Comparison of ENCODE assay signal across 20 mouse cellular contexts in the genomic region with DNA sequence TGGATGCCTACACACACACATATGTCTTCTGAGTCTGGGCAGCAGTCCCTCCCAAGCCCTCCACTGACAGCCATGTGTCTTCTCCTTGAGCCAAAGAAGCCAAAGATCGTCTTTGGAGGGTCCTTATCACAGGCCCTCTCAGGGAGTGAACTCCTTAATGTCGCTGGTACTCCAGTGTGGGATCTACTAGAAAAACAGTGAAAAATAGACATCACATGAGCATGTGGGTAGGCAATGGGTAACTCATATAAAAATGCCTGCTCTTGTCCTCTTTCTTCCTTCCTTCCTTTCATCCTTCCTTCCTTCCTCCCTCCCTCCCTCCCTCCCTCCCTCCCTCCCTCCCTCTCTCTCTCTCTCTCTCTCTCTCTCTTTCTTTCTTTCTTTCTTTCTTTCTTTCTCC. TPM values are rescaled to one million over a fixed set of nuclear protein-coding genes. Genes with fewer than 3 reads are reported as not detected.
DNase-seq lines count a peak whose midpoint lies in the region; ATAC-seq and TF ChIP-seq lines count a peak whose summit lies in the region.
"Not testable (repeated sequence)": the region's sequence is repeated elsewhere in the genome, so short reads cannot be mapped to it uniquely, and the experiment has no call there.
"Had no signal": no experiment of that assay in that cellular context is flagged by ENCODE, and none has a peak within 500 bp of the region (broad histone marks: within the 10 kb centered on the region; RNA-seq: fewer than 3 reads in every experiment).

No protein-coding gene starts in this region.

- peak overlapping the region; percentile 74 for H3K27ac ChIP-seq in liver, embryonic 11.5 days (ENCODE audit: low read depth, low read length)
- peak overlapping the region; percentile 97 for H3K27ac ChIP-seq in liver, embryonic 14.5 days
- H3K27ac ChIP-seq in liver, postnatal 0 days (ENCODE audit: low read depth) = peak overlapping the region; percentile 66

- H3K9me3 ChIP-seq in G1E (replicated peaks); liver, embryonic 11.5 days (ENCODE audit: control insufficient read depth, low read length); liver, embryonic 14.5 days (ENCODE audit: control insufficient read depth, low read length); liver, postnatal 0 days (ENCODE audit: low read length): not testable (repeated sequence)

- H3K27me3 ChIP-seq in G1E (ENCODE audit: insufficient read depth, low read length) = peaks cover 13% of the 10 kb centered on the region; the same call in 1 of the 2 replicates
- not testable (repeated sequence) for H3K27me3 ChIP-seq in liver, embryonic 11.5 days (replicated peaks; ENCODE audit: control insufficient read depth, insufficient read depth, low read length); liver, embryonic 14.5 days (ENCODE audit: control insufficient read depth, insufficient read depth, low read length); liver, postnatal 0 days (ENCODE audit: insufficient read depth, low read length)

- TF ChIP-seq CTCF in G1E (IDR thresholded peaks at IDR 0.05; ENCODE audit: low read depth, low read length); liver, embryonic 14.5 days (IDR thresholded peaks at IDR 0.05; ENCODE audit: low read depth); liver, postnatal 0 days (IDR thresholded peaks at IDR 0.05; ENCODE audit: low read depth): not testable (repeated sequence)

- DNase-seq in G1E (ENCODE audit: low spot score); liver, embryonic 11.5 days (ENCODE audit: low spot score); liver, postnatal 0 days: not testable (repeated sequence)
- DNase-seq in c-Kit-positive CD71-positive TER-119-positive erythroid progenitor cells, embryonic 14.5 days (ENCODE audit: low spot score) = peak; percentile 71
- DNase-seq in liver, embryonic 14.5 days (ENCODE audit: low read depth in 3 of 3, low spot score in 3 of 3) = peak in 2 of 3 experiments; percentile 54 to 57

- TF ChIP-seq EP300 in liver, embryonic 14.5 days (IDR thresholded peaks at IDR 0.05; ENCODE audit: low read depth); liver, postnatal 0 days (IDR thresholded peaks at IDR 0.05; ENCODE audit: low read depth): not testable (repeated sequence)

- 19% methylated on average over 2 of the region's 2 CpGs for WGBS in liver, embryonic 11.5 days
- WGBS in liver, embryonic 14.5 days (ENCODE audit: insufficient replicate concordance) = 6% methylated on average over 2 of the region's 2 CpGs
- 40% methylated on average over 2 of the region's 2 CpGs for WGBS in liver, postnatal 0 days (ENCODE audit: insufficient replicate concordance)

- H3K9ac ChIP-seq in liver, embryonic 11.5 days (ENCODE audit: low read depth, low read length) = peak overlapping the region; percentile 55
- H3K9ac ChIP-seq in liver, embryonic 14.5 days (replicated peaks) = peak overlapping the region; percentile 91
- H3K9ac ChIP-seq in liver, postnatal 0 days (replicated peaks) = peak overlapping the region; percentile 60; the same call in 1 of the 2 replicates

- peak overlapping the region; percentile 53; the same call in 1 of the 2 replicates for H3K4me3 ChIP-seq in G1E (ENCODE audit: low read depth, low read length)
- peak overlapping the region; percentile 45 for H3K4me3 ChIP-seq in liver, embryonic 11.5 days (ENCODE audit: low read depth, low read length)
- H3K4me3 ChIP-seq in liver, embryonic 14.5 days (ENCODE audit: insufficient read depth in 1 of 2, low read depth in 2 of 2, low read length in 2 of 2) = peak overlapping the region; percentile 62 to 69
- H3K4me3 ChIP-seq in liver, postnatal 0 days (ENCODE audit: low read depth, low read length) = peak overlapping the region; percentile 43

- peak overlapping the region; percentile 49 for H3K4me2 ChIP-seq in liver, embryonic 11.5 days
- H3K4me2 ChIP-seq in liver, embryonic 14.5 days (ENCODE audit: low read depth) = peak overlapping the region; percentile 56
- peak overlapping the region; percentile 44; the same call in 1 of the 2 replicates for H3K4me2 ChIP-seq in liver, postnatal 0 days (ENCODE audit: low read depth, low read length)

- ATAC-seq in G1E (ENCODE audit: extremely low read depth, insufficient number of reproducible peaks, low FRiP score, poor library complexity, severe bottlenecking); liver, embryonic 11.5 days (replicated peaks; ENCODE audit: low FRiP score); liver, postnatal 0 days: not testable (repeated sequence)
- ATAC-seq in erythroid progenitor cell, adult 5-6 weeks (replicated peaks; ENCODE audit: low FRiP score, poor library complexity, severe bottlenecking) = peak; percentile 13
- peak; percentile 2; the same call in 1 of the 2 replicates for ATAC-seq in liver, embryonic 14.5 days (ENCODE audit: insufficient read depth)

- H3K36me3 ChIP-seq in G1E (replicated peaks); liver, embryonic 11.5 days (ENCODE audit: control insufficient read depth, insufficient read depth, low read length); liver, postnatal 0 days (replicated peaks; ENCODE audit: insufficient read depth, low read length): not testable (repeated sequence)
- peaks cover 19% of the 10 kb centered on the region for H3K36me3 ChIP-seq in liver, embryonic 14.5 days (replicated peaks; ENCODE audit: control insufficient read depth, insufficient read depth, low read depth)

- H3K4me1 ChIP-seq in G1E (ENCODE audit: insufficient read depth, low read depth, low read length) = peaks cover 44% of the 10 kb centered on the region
- H3K4me1 ChIP-seq in liver, embryonic 11.5 days (replicated peaks; ENCODE audit: control insufficient read depth, insufficient read depth, low read length) = not testable (repeated sequence)
- H3K4me1 ChIP-seq in liver, embryonic 14.5 days (replicated peaks; ENCODE audit: control insufficient read depth in 2 of 2, insufficient read depth in 2 of 2, low read length in 1 of 2) = peaks cover 23 to 37% of the 10 kb centered on the region in 2 experiments
- peaks cover 10% of the 10 kb centered on the region for H3K4me1 ChIP-seq in liver, postnatal 0 days (ENCODE audit: insufficient read depth)

RNA-seq across cellular contexts. Expression of a gene that starts 1.1 kb away (rescaled TPM):
- 268 and 4,240 TPM in 2 replicates for total RNA-seq in G1E (2014; fragmentation: Nextera tagmentation)
- 683 and 890 TPM in 2 replicates for total RNA-seq in G1E (2017)
- 1,087 and 1,500 TPM in 2 replicates for polyA plus RNA-seq in G1E (2012)
- 80,494 and 89,325 TPM in 2 replicates for total RNA-seq in erythroid progenitor cell, adult 5-6 weeks (2015; ENCODE audit: low replicate concordance)
- total RNA-seq in erythroid progenitor cell, adult 5-6 weeks (2017; ENCODE audit: low replicate concordance) = 96,767 and 123,026 TPM in 2 replicates
- 25,282 and 25,421 TPM in 2 replicates for polyA plus RNA-seq in liver, embryonic 11.5 days (2014; fragmentation: Nextera tagmentation; extraction: Ambion mirVana)
- 214,511 and 362,158 TPM in 2 replicates for polyA plus RNA-seq in liver, embryonic 14.5 days (2012; rRNA removed)
- polyA plus RNA-seq in liver, embryonic 14.5 days (2014; fragmentation: Nextera tagmentation; extraction: Ambion mirVana) = 162,484 and 169,597 TPM in 2 replicates
- 64,656 and 66,091 TPM in 2 replicates for polyA plus RNA-seq in liver, postnatal 0 days (2015; fragmentation: Nextera tagmentation; extraction: Ambion mirVana)
- polyA plus RNA-seq: Patski had no signal

RNA-seq across cellular contexts. Expression of a gene that starts 2.5 kb away (rescaled TPM):
- not detected in 2 replicates for total RNA-seq in G1E (2014; fragmentation: Nextera tagmentation)
- not detected in 2 replicates for total RNA-seq in G1E (2017)
- not detected in 2 replicates for polyA plus RNA-seq in G1E (2012)
- total RNA-seq in erythroid progenitor cell, adult 5-6 weeks (2015; ENCODE audit: low replicate concordance) = 4.2 TPM in 1 of 2 replicates, not detected in the other
- total RNA-seq in erythroid progenitor cell, adult 5-6 weeks (2017; ENCODE audit: low replicate concordance) = 9.9 TPM in 1 of 2 replicates, not detected in the other
- 0.47 and 0.92 TPM in 2 replicates for polyA plus RNA-seq in liver, embryonic 11.5 days (2014; fragmentation: Nextera tagmentation; extraction: Ambion mirVana)
- 7.8 and 9.1 TPM in 2 replicates for polyA plus RNA-seq in liver, embryonic 14.5 days (2012; rRNA removed)
- 7.9 TPM in 2 replicates for polyA plus RNA-seq in liver, embryonic 14.5 days (2014; fragmentation: Nextera tagmentation; extraction: Ambion mirVana)
- polyA plus RNA-seq in liver, postnatal 0 days (2015; fragmentation: Nextera tagmentation; extraction: Ambion mirVana) = 3.0 and 4.4 TPM in 2 replicates
- total RNA-seq: adrenal gland, adult 18-20 months; adrenal gland, postnatal 10 days; ES-E14; gastrocnemius, adult 18-20 months; gastrocnemius, postnatal 10 days; gastrocnemius, postnatal 36 days; granulocyte monocyte progenitor cell, adult 5-6 weeks; heart, postnatal 10 days had no signal
- polyA plus RNA-seq: forebrain, embryonic 10.5 days; hindbrain, embryonic 10.5 days; Patski had no signal

RNA-seq across cellular contexts. Expression of a gene that starts 10.7 kb away (rescaled TPM):
- total RNA-seq in G1E (2014; fragmentation: Nextera tagmentation) (9.1 and 11.6 TPM in 2 replicates), G1E (2017) (0.41 and 0.87 TPM in 2 replicates)
- 0.70 and 0.87 TPM in 2 replicates for polyA plus RNA-seq in G1E (2012)
- 247 and 301 TPM in 2 replicates for total RNA-seq in erythroid progenitor cell, adult 5-6 weeks (2015; ENCODE audit: low replicate concordance)
- total RNA-seq in erythroid progenitor cell, adult 5-6 weeks (2017; ENCODE audit: low replicate concordance) = 56.8 and 86.4 TPM in 2 replicates
- polyA plus RNA-seq in liver, embryonic 11.5 days (2014; fragmentation: Nextera tagmentation; extraction: Ambion mirVana) = 43.6 and 45.8 TPM in 2 replicates
- polyA plus RNA-seq in liver, embryonic 14.5 days (2012; rRNA removed) = 127 and 156 TPM in 2 replicates
- polyA plus RNA-seq in liver, embryonic 14.5 days (2014; fragmentation: Nextera tagmentation; extraction: Ambion mirVana) = 157 and 161 TPM in 2 replicates
- 70.9 and 75.1 TPM in 2 replicates for polyA plus RNA-seq in liver, postnatal 0 days (2015; fragmentation: Nextera tagmentation; extraction: Ambion mirVana)
- total RNA-seq: adrenal gland, adult 18-20 months; adrenal gland, postnatal 36 days; gastrocnemius, adult 18-20 months; gastrocnemius, postnatal 36 days; granulocyte monocyte progenitor cell, adult 5-6 weeks had no signal
- polyA plus RNA-seq: Patski had no signal

RNA-seq across cellular contexts. Expression of a gene that starts 14.1 kb away (rescaled TPM):
- total RNA-seq in G1E (2014; fragmentation: Nextera tagmentation) (230 and 2,260 TPM in 2 replicates), G1E (2017) (242 and 325 TPM in 2 replicates)
- polyA plus RNA-seq in G1E (2012) = 3,927 and 4,410 TPM in 2 replicates
- 47,098 and 48,818 TPM in 2 replicates for total RNA-seq in erythroid progenitor cell, adult 5-6 weeks (2015; ENCODE audit: low replicate concordance)
- 9,652 and 12,236 TPM in 2 replicates for total RNA-seq in erythroid progenitor cell, adult 5-6 weeks (2017; ENCODE audit: low replicate concordance)
- polyA plus RNA-seq in liver, embryonic 11.5 days (2014; fragmentation: Nextera tagmentation; extraction: Ambion mirVana) = 12,698 and 12,741 TPM in 2 replicates
- 26,041 and 60,430 TPM in 2 replicates for polyA plus RNA-seq in liver, embryonic 14.5 days (2012; rRNA removed)
- 70,707 and 74,513 TPM in 2 replicates for polyA plus RNA-seq in liver, embryonic 14.5 days (2014; fragmentation: Nextera tagmentation; extraction: Ambion mirVana)
- 32,136 and 32,798 TPM in 2 replicates for polyA plus RNA-seq in liver, postnatal 0 days (2015; fragmentation: Nextera tagmentation; extraction: Ambion mirVana)
- total RNA-seq: ES-E14 had no signal
- polyA plus RNA-seq: Patski had no signal

RNA-seq across cellular contexts. Expression of a gene that starts 21.2 kb away (rescaled TPM):
- total RNA-seq in G1E (2014; fragmentation: Nextera tagmentation) (not detected in 2 replicates), G1E (2017) (not detected in 2 replicates)
- 0.09 TPM in 1 of 2 replicates, not detected in the other for polyA plus RNA-seq in G1E (2012)
- total RNA-seq in erythroid progenitor cell, adult 5-6 weeks (2015; ENCODE audit: low replicate concordance) = not detected in 2 replicates
- total RNA-seq in erythroid progenitor cell, adult 5-6 weeks (2017; ENCODE audit: low replicate concordance) = not detected in 2 replicates
- 4,144 and 4,673 TPM in 2 replicates for polyA plus RNA-seq in liver, embryonic 11.5 days (2014; fragmentation: Nextera tagmentation; extraction: Ambion mirVana)
- polyA plus RNA-seq in liver, embryonic 14.5 days (2012; rRNA removed) = 32.1 and 38.8 TPM in 2 replicates
- 74.9 and 85.3 TPM in 2 replicates for polyA plus RNA-seq in liver, embryonic 14.5 days (2014; fragmentation: Nextera tagmentation; extraction: Ambion mirVana)
- 5.6 and 6.3 TPM in 2 replicates for polyA plus RNA-seq in liver, postnatal 0 days (2015; fragmentation: Nextera tagmentation; extraction: Ambion mirVana)
- total RNA-seq: adrenal gland, adult 18-20 months; adrenal gland, postnatal 10 days; adrenal gland, postnatal 36 days; ES-E14; gastrocnemius, adult 18-20 months; gastrocnemius, postnatal 10 days; gastrocnemius, postnatal 36 days; granulocyte monocyte progenitor cell, adult 5-6 weeks; heart, adult 2 months; heart, postnatal 10 days; heart, postnatal 36 days had no signal
- polyA plus RNA-seq: heart, adult 2 months; Patski had no signal

Comparison
In these comparisons a context has a peak if more than half of its experiments do, and no peak if none do; other contexts are left out.
1. RNA of a gene that starts 1.1 kb away (polyA plus RNA-seq): 162,484 to 362,158 TPM in liver, embryonic 14.5 days, 64,656 to 66,091 TPM in liver, postnatal 0 days and 25,282 to 25,421 TPM in liver, embryonic 11.5 days; 1,087 to 1,500 TPM in G1E; every median in the first group is over 10 times any median in the second.
2. RNA of a gene that starts 10.7 kb away (polyA plus RNA-seq): 127 to 161 TPM in liver, embryonic 14.5 days, 70.9 to 75.1 TPM in liver, postnatal 0 days and 43.6 to 45.8 TPM in liver, embryonic 11.5 days; 0.70 to 0.87 TPM in G1E; every median in the first group is over 10 times any median in the second.
3. Peak in every context shown above with its lines, with median percentiles within 50 percentile points of each other: H3K4me3 ChIP-seq, H3K27ac ChIP-seq, H3K4me2 ChIP-seq and H3K9ac ChIP-seq.